Mouse (Mus musculus) stomach, embryonic 16.5 days (tissue): ENCODE results near the gene Cd79b. TPM values are rescaled to one million over a fixed set of nuclear protein-coding genes. Genes with fewer than 3 reads are reported as not detected.

Experiments used
- ATAC-seq: fragments of 200-750 bp; cut with Nextera tagmentation; 2 replicates; pipeline ENCODE4 v1.8.0; 2017; ENCODE audit warnings: moderate number of reproducible peaks, moderate TSS enrichment; ENCODE audit not compliant: insufficient read depth, low FRiP score
- H3K27ac ChIP-seq: fragments of 300-500 bp; sonication (generic); 2 replicates; pipeline ENCODE4 v1.5.1; 2014; ENCODE audit warnings: low read length
- H3K27me3 ChIP-seq: fragments of 300-500 bp; sonication (generic); 2 replicates; pipeline ENCODE4 v1.6.1; 2014; ENCODE audit warnings: low read length, control low read depth, mixed read lengths; ENCODE audit not compliant: control insufficient read depth, insufficient read depth
- H3K36me3 ChIP-seq: fragments of 300-500 bp; sonication (generic); 2 replicates; pipeline ENCODE4 v1.6.1; 2014; ENCODE audit warnings: low read length; ENCODE audit not compliant: control insufficient read depth, insufficient read depth
- H3K4me1 ChIP-seq: fragments of 300-500 bp; sonication (generic); 2 replicates; pipeline ENCODE4 v1.6.1; 2014; ENCODE audit warnings: low read length, control low read depth, mixed read lengths; ENCODE audit not compliant: control insufficient read depth, insufficient read depth
- H3K4me2 ChIP-seq: fragments of 300-500 bp; sonication (generic); 2 replicates; pipeline ENCODE4 v1.6.1; 2014; ENCODE audit warnings: low read depth, low read length, mixed read lengths
- H3K4me3 ChIP-seq: fragments of 300-500 bp; sonication (generic); replicated peaks from 2 replicates; pipeline ENCODE4 v1.5.1; 2014; ENCODE audit warnings: mild to moderate bottlenecking, low read length
- H3K9ac ChIP-seq: fragments of 300-500 bp; sonication (generic); 2 replicates; pipeline ENCODE4 v1.6.1; 2014; ENCODE audit warnings: low read length
- H3K9me3 ChIP-seq: fragments of 300-500 bp; sonication (generic); replicated peaks from 2 replicates; pipeline ENCODE4 v1.6.1; 2016; ENCODE audit warnings: low read length, control low read depth; ENCODE audit not compliant: control insufficient read depth
- WGBS: fragments of 180-500 bp; shearing (Covaris S2); extraction: QIAGEN DNeasy Blood & Tissue Kit; methylation state at CpG from one replicate; pipeline ENCODE4 v1.1.7; 2014; 5-methylcytosine and 5-hydroxymethylcytosine counted together
- polyA plus RNA-seq: library from polyadenylated mRNA; unstranded; fragments of >200 nt; fragmentation: Nextera tagmentation; extraction: Ambion mirVana; gene quantifications from 2 replicates; pipeline ENCODE4 v1.2.1, GENCODE M21; 2015

Cd79b gene
- polyA plus RNA-seq, 1 experiment from 2014 or later: 3.6 TPM

- Histone ChIP-seq H3K9me3 (no peaks in the 10 kb centered on the region), H3K4me1 (peaks cover 45% of the 10 kb centered on the region), H3K4me2 (no peak overlapping the region), H3K9ac (no peak overlapping the region), H3K36me3 (peaks cover 50% of the 10 kb centered on the region), H3K27ac (no peak overlapping the region), H3K4me3 (no peak overlapping the region), H3K27me3 (no peaks in the 10 kb centered on the region)
- WGBS: 95% methylated on average over 10 of the region's 10 CpGs
- no peak for ATAC-seq
Measured at GRCm38 (mm10) chr11:106266431-106266830, 48.1 kb downstream of the Cd79b start.

- ATAC-seq: no peak
- Histone ChIP-seq H3K36me3 (peaks cover 56% of the 10 kb centered on the region), H3K4me2 (no peak overlapping the region), H3K27me3 (no peaks in the 10 kb centered on the region), H3K4me3 (no peak overlapping the region), H3K4me1 (peaks cover 39% of the 10 kb centered on the region), H3K9ac (no peak overlapping the region), H3K9me3 (no peaks in the 10 kb centered on the region), H3K27ac (no peak overlapping the region)
- WGBS: 90% methylated on average over 4 of the region's 4 CpGs
Measured at GRCm38 (mm10) chr11:106265570-106265969, 49.0 kb downstream of the Cd79b start.

- Histone ChIP-seq H3K27ac (no peak overlapping the region), H3K4me2 (no peak overlapping the region), H3K9ac (no peak overlapping the region), H3K4me3 (no peak overlapping the region), H3K4me1 (peaks cover 33% of the 10 kb centered on the region), H3K9me3 (no peaks in the 10 kb centered on the region), H3K27me3 (no peaks in the 10 kb centered on the region), H3K36me3 (peaks cover 58% of the 10 kb centered on the region)
- 88% methylated on average over 15 of the region's 15 CpGs for WGBS
- no peak for ATAC-seq
Measured at GRCm38 (mm10) chr11:106264988-106265387, 49.6 kb downstream of the Cd79b start.

GRCm38 (mm10) chr11:106263963-106264362, 50.6 kb downstream of the Cd79b start:
- WGBS: 86% methylated on average over 9 of the region's 9 CpGs
- Histone ChIP-seq H3K9ac (no peak overlapping the region), H3K4me2 (no peak overlapping the region), H3K4me3 (no peak overlapping the region), H3K27me3 (no peaks in the 10 kb centered on the region), H3K4me1 (peaks cover 25% of the 10 kb centered on the region), H3K9me3 (no peaks in the 10 kb centered on the region), H3K27ac (no peak overlapping the region), H3K36me3 (peaks cover 58% of the 10 kb centered on the region)
- ATAC-seq: no peak

Other genes starting within 250 kb of the Cd79b start
- 10.5 and 12.2 TPM in 2 replicates for gene Taco1, start 248.7 kb downstream of the Cd79b start, polyA plus RNA-seq
- 8.1 and 8.2 TPM in 2 replicates for gene Map3k3, start 230.1 kb downstream of the Cd79b start, polyA plus RNA-seq
- gene Gm10840, start 153.9 kb downstream of the Cd79b start, polyA plus RNA-seq: not detected in 2 replicates
- 95.6 and 111 TPM in 2 replicates for gene Limd2, start 153.9 kb downstream of the Cd79b start, polyA plus RNA-seq
- 18.8 and 19.6 TPM in 2 replicates for gene Strada, start 112.6 kb downstream of the Cd79b start, polyA plus RNA-seq
- gene Ccdc47, start 98.4 kb downstream of the Cd79b start, polyA plus RNA-seq: 100 and 112 TPM in 2 replicates
- 69.6 and 70.0 TPM in 2 replicates for gene Ddx42, start 97.8 kb downstream of the Cd79b start, polyA plus RNA-seq
- gene Ftsj3, start 58.7 kb downstream of the Cd79b start, polyA plus RNA-seq: 46.4 and 50.9 TPM in 2 replicates
- 257 and 260 TPM in 2 replicates for gene Psmc5, start 58.6 kb downstream of the Cd79b start, polyA plus RNA-seq
- 53.8 and 58.1 TPM in 2 replicates for gene Smarcd2, start 41.8 kb downstream of the Cd79b start, polyA plus RNA-seq
- 0.21 TPM in 2 replicates for gene Tcam1, start 38.1 kb downstream of the Cd79b start, polyA plus RNA-seq
- not detected in 2 replicates for gene Gh, start 12.9 kb downstream of the Cd79b start, polyA plus RNA-seq
- 0.04 and 0.30 TPM in 2 replicates for gene Scn4a, start 38.5 kb upstream of the Cd79b start, polyA plus RNA-seq
- 0.62 and 0.96 TPM in 2 replicates for gene Prr29, start 50.7 kb upstream of the Cd79b start, polyA plus RNA-seq
- gene Icam2, start 73.3 kb upstream of the Cd79b start, polyA plus RNA-seq: 39.5 and 40.6 TPM in 2 replicates
- gene Ern1, start 173.1 kb upstream of the Cd79b start, polyA plus RNA-seq: 6.3 and 9.4 TPM in 2 replicates